Mouse (Mus musculus): ENCODE measurements around the gene Creb3l4.
"Not testable (repeated sequence)": the region's sequence is repeated elsewhere in the genome, so short reads cannot be mapped to it uniquely, and the experiment has no call there.

Gene Creb3l4

DNA sequence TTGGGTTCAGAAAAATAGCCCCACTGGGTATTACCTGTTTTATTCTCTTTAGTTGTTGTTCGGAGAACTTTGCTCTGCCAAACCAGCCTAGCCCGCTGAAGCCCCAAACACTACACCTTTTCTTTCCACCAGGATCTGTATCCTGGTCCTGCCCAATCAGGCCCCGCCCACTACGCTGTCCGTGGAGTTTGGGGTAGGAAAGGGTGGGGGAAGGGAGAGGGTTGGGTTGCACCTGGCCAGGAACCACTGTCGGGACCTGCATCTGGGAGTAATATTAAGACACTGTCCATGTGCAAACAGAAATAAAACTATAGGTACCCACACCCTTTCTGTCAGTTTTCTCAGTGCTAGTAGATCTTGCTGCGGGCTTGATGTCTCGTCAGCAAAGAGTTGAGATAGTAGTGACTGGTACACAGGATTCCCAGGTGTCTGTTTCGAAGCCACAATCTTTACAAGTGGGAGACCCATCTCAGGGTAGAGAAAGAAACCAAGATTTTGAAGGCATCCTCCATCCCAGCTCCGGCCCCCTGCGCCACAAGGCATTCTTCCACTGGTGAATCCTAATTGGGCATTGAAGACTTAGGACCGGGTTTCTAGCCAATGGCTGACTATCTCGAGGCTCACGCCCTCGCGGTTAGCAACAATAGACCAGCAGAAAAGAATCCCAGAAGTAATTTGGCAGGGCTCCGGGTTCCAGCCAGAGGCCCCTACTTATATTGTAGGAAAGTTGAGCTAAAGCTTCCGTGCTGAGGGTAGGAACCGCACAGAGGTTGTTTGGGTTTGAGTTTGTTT is at the start of gene Creb3l4:
Gene Creb3l4, minus strand, starts transcription at position 529 of the 792 bp plus-strand sequence.
- no peak for DNase-seq (ENCODE audit: low spot score)

DNA sequence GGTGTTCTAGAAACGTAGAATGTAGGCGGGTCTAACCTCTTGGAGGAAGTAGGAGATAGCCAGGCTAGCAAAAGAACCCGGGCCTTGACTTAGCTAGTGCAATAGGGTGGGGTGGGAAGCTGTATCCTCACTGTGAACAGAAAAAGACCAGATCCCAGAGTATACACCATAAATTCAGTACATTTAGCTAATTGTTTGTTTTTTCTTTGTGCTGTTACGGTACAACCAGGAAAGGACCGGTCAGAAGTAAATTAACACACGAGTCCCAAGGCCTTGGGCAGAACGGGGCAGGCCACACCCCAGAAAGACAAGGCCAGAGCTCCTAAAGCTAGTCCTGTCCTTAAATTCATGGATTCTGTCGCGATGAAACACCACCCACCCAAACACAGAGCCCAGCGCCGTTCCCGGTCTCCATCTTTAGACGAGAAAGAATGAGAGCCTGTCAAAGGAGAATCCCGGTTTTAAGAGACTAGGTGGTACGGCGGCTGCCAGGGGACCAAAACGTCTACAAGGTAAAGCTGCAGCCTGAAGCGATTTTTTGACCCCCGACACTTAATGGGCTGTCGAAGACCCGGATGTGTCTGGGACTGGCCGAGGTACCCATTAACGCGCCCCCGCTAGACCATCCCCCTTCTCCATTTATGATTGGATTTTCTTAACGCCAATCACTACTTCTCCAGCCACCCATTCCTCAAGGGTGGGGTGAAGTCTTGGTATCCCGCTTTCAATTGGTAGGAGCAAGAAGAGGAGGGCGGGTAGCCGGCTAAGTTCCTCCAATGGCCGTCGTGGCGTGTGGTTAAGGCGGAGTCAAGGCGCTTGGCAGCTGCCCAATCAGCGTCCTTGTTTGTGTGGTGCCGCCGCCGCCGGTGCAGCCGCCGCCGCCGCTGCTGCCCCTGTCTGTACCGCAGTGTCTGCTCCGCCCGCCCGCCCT is 49.3 kb upstream of the Creb3l4 start, which contains the start of gene Gatad2b:
Gene Gatad2b, plus strand, starts transcription at position 834 of the 931 bp plus-strand sequence.
- peak; percentile 100 for DNase-seq (ENCODE audit: low spot score)

DNA sequence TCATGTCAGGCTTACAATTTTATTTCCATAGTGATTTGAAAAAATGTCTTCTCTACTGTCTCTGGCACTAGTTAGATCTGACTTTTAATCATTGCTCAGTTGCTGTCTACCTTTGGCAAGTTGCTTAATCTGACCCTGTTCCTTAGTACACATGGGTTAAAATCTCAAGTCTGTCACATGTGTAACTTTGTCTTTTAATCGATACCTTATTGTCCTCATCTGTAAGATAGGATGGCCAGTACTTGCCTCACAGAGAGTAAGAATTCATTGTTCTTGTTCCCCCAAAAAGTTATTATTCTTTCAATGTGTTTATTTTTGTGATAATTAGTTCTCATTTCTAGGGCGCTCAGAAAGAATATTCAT is 48.7 kb upstream of the Creb3l4 start:
- DNase-seq (ENCODE audit: low spot score), result no peak

DNA sequence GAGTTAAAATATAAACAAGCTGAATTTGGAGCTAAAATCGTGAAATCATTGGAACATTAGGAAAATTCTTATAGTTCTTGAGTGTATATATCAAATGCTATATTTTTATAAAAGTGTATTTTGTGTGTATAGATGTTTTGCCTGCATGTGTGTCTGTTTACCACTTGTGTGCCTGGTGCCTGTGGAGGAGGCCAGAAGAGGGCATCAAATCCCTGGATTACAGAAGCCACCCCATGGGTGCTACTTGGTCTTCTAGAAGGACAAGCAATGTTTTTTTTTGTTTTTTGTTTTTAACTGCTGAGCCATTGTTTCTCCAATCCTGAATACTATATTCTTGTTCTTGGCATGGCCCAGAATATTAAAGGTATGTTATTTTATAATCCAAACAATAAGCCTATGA is 47.3 kb upstream of the Creb3l4 start:
- DNase-seq (ENCODE audit: low spot score), result no peak

DNA sequence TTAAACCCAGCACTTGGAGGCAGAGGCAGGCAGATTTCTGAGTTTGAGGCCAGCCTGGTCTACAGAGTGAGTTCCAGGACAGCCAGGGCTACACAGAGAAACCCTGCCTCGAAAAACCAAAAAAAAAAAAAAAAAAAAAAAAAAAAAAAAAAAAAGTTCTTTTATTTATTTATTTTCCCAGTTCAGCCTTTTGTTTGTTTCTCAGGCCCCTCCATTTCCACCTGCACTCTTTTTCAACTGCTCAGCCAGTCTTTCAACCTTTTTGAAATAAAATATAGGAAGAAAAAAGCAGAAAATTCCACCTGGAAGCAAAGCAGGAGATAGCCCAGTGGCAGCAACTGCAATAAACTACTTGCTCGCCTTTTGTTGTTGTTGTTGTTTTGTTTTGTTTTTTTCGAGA is 46.1 kb upstream of the Creb3l4 start:
- DNase-seq (ENCODE audit: low spot score), result not testable (repeated sequence)

GRCm38 (mm10) chr3:90284150-90284549 is 40.8 kb upstream of the Creb3l4 start:
- no peak for DNase-seq (ENCODE audit: low spot score)

DNA sequence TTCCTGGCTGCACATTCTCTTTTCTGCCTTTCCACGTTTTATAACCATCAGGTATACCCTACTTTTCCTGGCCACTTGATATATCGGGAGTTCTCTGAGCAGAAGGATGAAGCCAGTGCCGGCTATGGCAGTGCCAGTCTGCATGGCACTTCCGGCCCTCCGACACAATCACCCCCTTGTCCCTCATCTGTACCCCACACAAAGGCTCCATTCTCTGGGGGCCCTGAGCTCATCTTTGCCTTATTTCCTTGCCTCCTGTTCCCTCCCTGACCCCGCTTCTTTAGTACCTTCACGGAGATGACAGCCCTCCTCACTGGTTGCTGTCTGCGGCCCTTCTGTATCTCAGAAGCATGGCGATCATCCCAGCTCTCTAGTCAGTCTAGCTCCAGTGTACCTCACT is 37.4 kb upstream of the Creb3l4 start:
- DNase-seq (ENCODE audit: low spot score), result no peak

DNA sequence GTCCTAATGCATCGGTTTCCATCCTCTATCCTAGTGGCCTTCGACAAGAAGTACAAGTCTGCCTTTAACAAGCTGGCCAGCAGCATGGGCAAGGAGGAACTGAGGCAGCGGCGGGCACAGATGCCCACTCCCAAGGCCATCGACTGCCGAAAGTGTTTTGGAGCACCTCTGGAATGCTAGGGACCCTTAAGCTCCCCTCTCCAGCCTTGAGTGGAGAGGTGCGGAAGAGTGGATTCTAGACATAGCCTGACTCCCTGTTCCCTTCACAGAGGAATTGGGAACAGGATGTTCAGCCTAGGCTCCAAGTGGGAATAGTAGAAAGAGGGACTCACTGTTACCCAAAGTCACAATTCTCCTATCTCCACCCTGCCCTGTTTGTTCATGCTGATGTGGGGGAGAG is 36.4 kb upstream of the Creb3l4 start:
- no peak for DNase-seq (ENCODE audit: low spot score)

- no peak for DNase-seq (ENCODE audit: low spot score)
Measured at GRCm38 (mm10) chr3:90279216-90279615, 35.9 kb upstream of the Creb3l4 start.

DNA sequence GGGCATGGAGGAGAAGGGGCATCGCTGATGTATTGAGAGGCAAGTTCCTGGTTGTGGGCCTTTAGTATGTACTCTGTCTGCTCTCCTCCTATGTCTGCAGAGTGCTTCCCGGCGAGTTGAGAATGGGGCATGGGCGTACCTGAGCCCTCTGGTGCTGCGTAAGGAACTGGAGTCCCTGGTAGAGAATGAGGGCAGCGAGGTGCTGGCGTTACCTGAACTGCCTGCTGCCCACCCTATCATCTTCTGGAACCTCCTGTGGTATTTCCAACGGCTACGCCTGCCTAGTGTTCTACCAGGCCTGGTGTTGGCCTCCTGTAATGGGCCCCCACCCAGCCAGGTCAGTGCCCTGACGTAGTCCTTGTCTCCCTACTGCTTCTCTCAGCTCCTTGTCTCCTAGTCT is 34.9 kb upstream of the Creb3l4 start:
- no peak for DNase-seq (ENCODE audit: low spot score)

DNA sequence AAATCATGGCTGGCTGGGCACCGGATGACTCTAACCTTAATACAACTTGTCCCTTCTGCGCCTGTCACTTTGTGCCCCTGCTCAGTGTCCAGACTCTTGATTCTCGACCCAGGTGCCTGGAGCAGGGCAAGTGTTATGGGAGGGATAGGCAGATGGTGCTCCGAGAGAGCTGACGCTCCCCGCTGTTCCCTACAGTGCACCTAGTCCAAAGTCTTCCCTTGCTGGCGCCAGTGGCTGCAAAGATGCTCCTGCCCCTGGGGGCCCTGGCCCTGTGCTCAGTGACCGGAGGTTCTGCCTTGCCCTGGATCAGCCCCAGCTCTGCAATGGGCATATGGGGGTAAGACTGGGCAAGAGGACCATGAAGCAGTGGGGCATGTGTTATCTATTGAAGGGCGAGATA is 34.5 kb upstream of the Creb3l4 start:
- DNase-seq (ENCODE audit: low spot score), result no peak

DNA sequence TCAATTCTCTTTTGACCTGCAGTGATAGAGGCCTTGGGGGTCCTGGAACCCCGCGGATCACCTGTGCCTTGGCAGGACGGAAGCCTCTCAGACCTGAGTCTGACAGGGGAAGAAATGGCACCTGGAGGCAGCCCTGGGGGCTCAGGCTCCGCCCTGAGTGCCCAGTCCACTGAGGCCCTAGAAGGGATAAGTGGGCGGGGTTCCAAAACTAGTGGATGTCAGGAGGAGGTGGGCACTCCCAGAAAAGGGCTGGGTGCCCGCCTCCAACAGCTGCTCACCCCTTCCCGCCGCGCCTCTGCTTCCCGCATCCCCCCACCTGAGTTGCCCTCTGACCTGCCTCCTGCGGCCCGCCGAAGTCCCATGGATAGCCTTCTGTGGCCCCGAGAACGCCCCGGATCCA is 33.5 kb upstream of the Creb3l4 start:
- DNase-seq (ENCODE audit: low spot score), result no peak

DNA sequence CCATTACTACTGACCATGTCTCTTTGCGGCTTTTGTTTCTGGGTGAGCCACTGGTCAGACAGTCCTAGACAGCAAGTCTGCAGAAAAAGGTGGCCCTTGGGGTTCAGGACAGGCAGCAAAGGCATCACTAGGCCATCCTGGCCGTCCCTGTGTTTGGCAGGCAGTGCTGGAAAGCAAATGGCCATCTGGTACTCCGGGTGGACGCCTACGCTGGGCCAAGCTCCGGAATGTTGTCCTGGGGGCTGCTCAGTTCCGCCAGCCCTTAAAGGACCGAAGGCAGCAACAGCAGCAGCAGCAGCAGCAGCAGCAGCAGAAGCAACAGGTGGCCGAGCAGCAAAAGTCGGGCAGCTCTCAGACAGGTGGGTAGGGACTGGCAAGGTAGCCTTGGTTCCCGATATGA is 32.0 kb upstream of the Creb3l4 start:
- no peak for DNase-seq (ENCODE audit: low spot score)

- DNase-seq (ENCODE audit: low spot score), result no peak
Measured at GRCm38 (mm10) chr3:90273855-90274254, 30.5 kb upstream of the Creb3l4 start.

GRCm38 (mm10) chr3:90272170-90272569 is 28.9 kb upstream of the Creb3l4 start:
- no peak for DNase-seq (ENCODE audit: low spot score)

- no peak for DNase-seq (ENCODE audit: low spot score)
Measured at GRCm38 (mm10) chr3:90270784-90271183, 27.5 kb upstream of the Creb3l4 start.

DNA sequence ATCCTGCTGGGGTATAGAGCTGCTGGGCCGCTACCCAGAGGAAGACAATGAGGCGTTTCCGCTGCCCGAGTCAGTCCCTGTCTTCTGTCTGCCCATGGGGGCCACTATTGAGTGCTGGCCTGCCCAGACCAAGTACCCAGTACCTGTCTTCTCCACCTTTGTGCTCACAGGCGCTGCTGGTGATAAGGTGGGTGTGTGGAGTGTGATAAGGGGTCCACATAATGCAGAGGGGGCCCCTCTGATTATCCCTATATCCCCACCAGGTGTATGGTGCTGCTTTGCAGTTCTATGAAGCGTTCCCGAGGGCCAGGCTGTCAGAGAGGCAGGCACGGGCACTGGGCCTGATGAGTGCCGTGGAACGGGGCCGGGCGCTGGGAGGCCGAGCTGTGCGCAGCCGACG is 25.7 kb upstream of the Creb3l4 start:
- DNase-seq (ENCODE audit: low spot score), result no peak

DNA sequence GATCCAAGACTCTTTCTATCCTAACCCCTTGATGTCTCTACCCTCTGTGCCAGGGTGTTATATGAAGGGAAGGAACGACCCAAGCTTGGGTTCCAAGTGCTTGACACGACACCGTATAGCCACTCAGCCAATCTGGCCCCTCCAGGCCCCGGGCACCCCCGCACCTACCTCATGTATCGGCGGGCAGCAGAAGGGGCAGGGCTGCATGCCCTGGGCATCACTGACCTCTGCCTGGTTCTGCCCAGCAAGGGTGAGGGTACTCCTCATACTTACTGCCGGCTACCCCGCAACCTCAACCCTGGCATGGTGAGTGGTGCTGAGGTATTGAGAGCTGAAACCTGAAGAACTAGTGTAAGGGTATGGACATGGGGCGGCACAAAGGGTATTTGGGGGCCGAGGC is 24.9 kb upstream of the Creb3l4 start:
- DNase-seq (ENCODE audit: low spot score), result no peak

- DNase-seq (ENCODE audit: low spot score), result no peak
Measured at GRCm38 (mm10) chr3:90266901-90267775, 23.8 kb upstream of the Creb3l4 start.

GRCm38 (mm10) chr3:90265932-90266741 is 22.8 kb upstream of the Creb3l4 start:
- no peak for DNase-seq (ENCODE audit: low spot score)

All from left cerebral cortex, adult 11 months (tissue).